Mouse (Mus musculus) forebrain, embryonic 12.5 days (tissue): ENCODE results near the gene Trhde. TPM values are rescaled to one million over a fixed set of nuclear protein-coding genes. Genes with fewer than 3 reads are reported as not detected.

ENCODE experiments used
- ATAC-seq: fragments of 200-750 bp; cut with Nextera tagmentation; 2 replicates; pipeline ENCODE4 v1.8.0; 2017; ENCODE audit warnings: moderate TSS enrichment; ENCODE audit not compliant: low FRiP score
- H3K27ac ChIP-seq: fragments of 300-500 bp; sonication (generic); 2 replicates; pipeline ENCODE4 v1.5.1; 2016; ENCODE audit warnings: mild to moderate bottlenecking
- H3K27me3 ChIP-seq: fragments of 300-500 bp; sonication (generic); 2 replicates; pipeline ENCODE4 v1.6.1; 2016; ENCODE audit warnings: mild to moderate bottlenecking
- H3K36me3 ChIP-seq: fragments of 300-500 bp; sonication (generic); replicated peaks from 2 replicates; pipeline ENCODE4 v1.6.1; 2016; ENCODE audit warnings: mild to moderate bottlenecking
- H3K4me1 ChIP-seq: fragments of 300-500 bp; sonication (generic); 2 replicates; pipeline ENCODE4 v1.6.1; 2016
- H3K4me2 ChIP-seq: fragments of 300-500 bp; sonication (generic); 2 replicates; pipeline ENCODE4 v1.6.1; 2016; ENCODE audit warnings: mild to moderate bottlenecking, moderate library complexity
- H3K4me3 ChIP-seq: fragments of 300-500 bp; sonication (generic); replicated peaks from 2 replicates; pipeline ENCODE4 v1.5.1; 2016; ENCODE audit warnings: mild to moderate bottlenecking
- H3K9ac ChIP-seq: fragments of 300-500 bp; sonication (generic); 2 replicates; pipeline ENCODE4 v1.6.1; 2016; ENCODE audit warnings: mild to moderate bottlenecking
- H3K9me3 ChIP-seq: fragments of 300-500 bp; sonication (generic); 2 replicates; pipeline ENCODE4 v1.6.1; 2016
- WGBS: fragments of 180-500 bp; shearing (Covaris S2); methylation state at CpG from one replicate; pipeline ENCODE4 v1.1.7; 2016; 5-methylcytosine and 5-hydroxymethylcytosine counted together
- polyA plus RNA-seq: library from polyadenylated mRNA; unstranded; fragments of >200 nt; fragmentation: Nextera tagmentation; extraction: Ambion mirVana; gene quantifications from 2 replicates; pipeline ENCODE4 v1.2.1, GENCODE M21; 2016

Gene Trhde
- polyA plus RNA-seq, 1 experiment from 2014 or later: 0.96 TPM

DNA sequence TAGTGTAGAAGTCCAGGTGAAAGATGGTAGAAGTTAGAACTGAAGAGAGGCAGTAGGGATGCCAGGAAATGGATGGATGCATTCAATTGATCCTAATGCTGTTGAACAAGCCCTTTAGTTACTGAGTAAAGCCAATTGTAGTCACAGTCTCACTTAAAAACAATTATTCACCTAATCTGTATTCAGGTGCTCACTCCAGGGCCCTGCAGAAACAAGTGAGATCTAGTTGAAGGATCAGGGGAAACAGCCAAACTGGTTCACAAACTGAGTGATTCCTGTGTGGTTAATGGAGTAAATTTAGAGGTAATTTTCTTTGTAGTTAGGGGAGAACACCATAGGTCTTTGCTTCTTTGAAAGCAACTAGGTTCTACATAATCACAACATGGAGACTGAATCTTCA is 100.3 kb downstream of the Trhde start:
- H3K9ac ChIP-seq: no peak overlapping the region
- H3K9me3 ChIP-seq: no peaks in the 10 kb centered on the region
- H3K27me3 ChIP-seq: no peaks in the 10 kb centered on the region
- H3K4me2 ChIP-seq: no peak overlapping the region
- no peaks in the 10 kb centered on the region for H3K36me3 ChIP-seq
- H3K27ac ChIP-seq: no peak overlapping the region
- ATAC-seq: no peak
- no peak overlapping the region for H3K4me3 ChIP-seq
- H3K4me1 ChIP-seq: no peaks in the 10 kb centered on the region

DNA sequence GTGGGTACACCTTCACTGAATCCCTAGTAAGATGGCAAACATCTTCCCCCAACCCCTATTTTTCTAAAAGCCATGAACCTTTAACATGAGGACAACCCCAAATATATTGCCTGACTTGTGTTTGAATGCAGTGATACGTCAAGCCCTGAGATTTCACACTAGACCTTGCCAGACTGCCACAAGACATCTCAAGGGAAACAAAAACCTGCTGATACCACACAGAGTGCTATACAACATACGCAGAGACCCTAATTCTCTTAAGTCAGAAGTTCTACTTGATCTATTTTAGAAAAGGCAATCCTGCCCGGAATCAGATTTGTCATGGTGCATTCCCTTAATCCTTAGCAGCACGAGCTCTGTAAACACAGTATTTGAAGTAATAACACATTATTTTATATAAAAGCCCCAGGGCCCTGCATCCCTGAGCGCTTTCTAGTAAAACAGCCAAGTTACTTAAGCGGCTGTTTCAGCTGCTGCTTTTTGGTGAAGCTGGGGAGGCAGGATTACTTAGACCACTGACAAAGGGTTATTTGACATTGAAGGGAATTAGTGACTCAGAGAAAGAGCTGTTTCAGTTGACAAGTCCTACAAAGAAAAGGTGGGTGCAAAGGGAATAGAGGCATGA is 130.2 kb downstream of the Trhde start:
- Histone ChIP-seq H3K4me2 (no peak overlapping the region), H3K27ac (no peak overlapping the region), H3K9ac (no peak overlapping the region), H3K4me1 (peaks cover 6% of the 10 kb centered on the region), H3K4me3 (no peak overlapping the region), H3K36me3 (no peaks in the 10 kb centered on the region), H3K27me3 (no peaks in the 10 kb centered on the region), H3K9me3 (no peaks in the 10 kb centered on the region)
- no peak for ATAC-seq
- 14% methylated on average over 6 of the region's 6 CpGs for WGBS

- no peak for ATAC-seq
- H3K9me3 ChIP-seq: no peaks in the 10 kb centered on the region
- no peaks in the 10 kb centered on the region for H3K36me3 ChIP-seq
- no peak overlapping the region for H3K27ac ChIP-seq
- no peaks in the 10 kb centered on the region for H3K4me1 ChIP-seq
- H3K9ac ChIP-seq: no peak overlapping the region
- no peaks in the 10 kb centered on the region for H3K27me3 ChIP-seq
- H3K4me3 ChIP-seq: no peak overlapping the region
- WGBS: 85% methylated on average over 3 of the region's 3 CpGs
- H3K4me2 ChIP-seq: no peak overlapping the region
Observed at GRCm38 (mm10) chr10:114593046-114593445, 209.1 kb downstream of the Trhde start.

DNA sequence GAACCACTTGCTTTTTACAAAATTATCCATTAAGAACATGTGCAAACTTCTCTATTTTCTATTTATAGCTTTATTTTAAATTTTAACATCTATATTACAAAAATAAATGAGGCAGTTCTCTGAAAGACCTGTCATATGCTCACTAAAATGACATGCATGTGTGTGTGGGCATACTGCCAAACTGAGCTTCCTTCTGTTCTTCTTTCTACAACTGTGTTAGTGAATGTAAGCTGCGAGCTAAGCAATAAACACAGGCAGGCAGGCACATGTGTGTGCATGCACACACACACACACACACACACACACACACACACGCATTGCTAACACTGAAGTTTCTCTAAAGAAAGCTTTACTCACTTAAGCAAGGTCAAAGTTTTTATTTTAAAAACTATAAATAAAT is 223.2 kb downstream of the Trhde start:
- Histone ChIP-seq H3K4me3 (no peak overlapping the region), H3K9ac (no peak overlapping the region), H3K27ac (no peak overlapping the region), H3K36me3 (no peaks in the 10 kb centered on the region), H3K4me1 (no peaks in the 10 kb centered on the region), H3K4me2 (no peak overlapping the region), H3K27me3 (no peaks in the 10 kb centered on the region), H3K9me3 (no peaks in the 10 kb centered on the region)
- WGBS: 87% methylated on average over 2 of the region's 2 CpGs
- no peak for ATAC-seq

DNA sequence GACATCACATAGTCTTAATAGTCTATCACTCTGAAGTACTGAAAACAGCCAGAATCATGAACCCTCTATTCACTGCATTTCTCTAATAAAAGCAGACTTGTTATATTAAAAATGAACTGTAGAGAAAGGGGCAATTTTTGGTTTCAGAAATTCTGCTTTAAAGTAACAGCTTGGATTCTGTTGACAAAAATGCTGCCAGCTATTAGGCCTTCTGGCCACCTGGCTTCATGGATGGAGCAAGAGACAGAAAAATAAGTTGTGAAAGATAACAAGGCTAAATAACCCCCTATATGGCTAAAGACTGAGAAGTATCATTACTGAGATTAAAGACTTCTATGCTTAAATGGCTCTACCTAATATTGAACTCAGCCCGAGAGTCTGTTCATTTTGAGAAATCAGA is 234.2 kb downstream of the Trhde start:
- Histone ChIP-seq H3K4me3 (no peak overlapping the region), H3K27me3 (no peaks in the 10 kb centered on the region), H3K27ac (no peak overlapping the region), H3K9me3 (no peaks in the 10 kb centered on the region), H3K4me1 (no peaks in the 10 kb centered on the region), H3K9ac (no peak overlapping the region), H3K4me2 (no peak overlapping the region), H3K36me3 (no peaks in the 10 kb centered on the region)
- 97% methylated on average over 1 of the region's 1 CpGs for WGBS
- no peak for ATAC-seq

GRCm38 (mm10) chr10:114509186-114509585 is 292.9 kb downstream of the Trhde start:
- Histone ChIP-seq H3K27me3 (no peaks in the 10 kb centered on the region), H3K4me1 (no peaks in the 10 kb centered on the region), H3K9ac (no peak overlapping the region), H3K36me3 (no peaks in the 10 kb centered on the region), H3K27ac (no peak overlapping the region), H3K4me2 (no peak overlapping the region), H3K4me3 (no peak overlapping the region), H3K9me3 (no peaks in the 10 kb centered on the region)
- no peak for ATAC-seq
- WGBS: 89% methylated on average over 1 of the region's 1 CpGs

- 83% methylated on average over 4 of the region's 4 CpGs for WGBS
- Histone ChIP-seq H3K4me2 (no peak overlapping the region), H3K4me3 (no peak overlapping the region), H3K4me1 (no peaks in the 10 kb centered on the region), H3K27me3 (no peaks in the 10 kb centered on the region), H3K9ac (no peak overlapping the region), H3K9me3 (no peaks in the 10 kb centered on the region), H3K27ac (no peak overlapping the region), H3K36me3 (no peaks in the 10 kb centered on the region)
- no peak for ATAC-seq
Observed at GRCm38 (mm10) chr10:114488806-114489205, 313.3 kb downstream of the Trhde start.

- Histone ChIP-seq H3K27me3 (no peaks in the 10 kb centered on the region), H3K4me1 (no peaks in the 10 kb centered on the region), H3K9ac (no peak overlapping the region), H3K9me3 (no peaks in the 10 kb centered on the region), H3K27ac (no peak overlapping the region), H3K4me2 (no peak overlapping the region), H3K4me3 (no peak overlapping the region), H3K36me3 (no peaks in the 10 kb centered on the region)
- ATAC-seq: no peak
- WGBS: 71% methylated on average over 3 of the region's 3 CpGs
Observed at GRCm38 (mm10) chr10:114455591-114455990, 346.5 kb downstream of the Trhde start.

- H3K9ac ChIP-seq: no peak overlapping the region
- 63% methylated on average over 6 of the region's 6 CpGs for WGBS
- ATAC-seq: no peak; the same call in 1 of the 2 replicates
- no peak overlapping the region for H3K4me2 ChIP-seq
- no peak overlapping the region for H3K27ac ChIP-seq
- H3K36me3 ChIP-seq: no peaks in the 10 kb centered on the region
- H3K9me3 ChIP-seq: no peaks in the 10 kb centered on the region
- H3K4me3 ChIP-seq: no peak overlapping the region
- no peaks in the 10 kb centered on the region for H3K27me3 ChIP-seq
- H3K4me1 ChIP-seq: no peaks in the 10 kb centered on the region
Observed at GRCm38 (mm10) chr10:114448116-114448515, 354.0 kb downstream of the Trhde start.

DNA sequence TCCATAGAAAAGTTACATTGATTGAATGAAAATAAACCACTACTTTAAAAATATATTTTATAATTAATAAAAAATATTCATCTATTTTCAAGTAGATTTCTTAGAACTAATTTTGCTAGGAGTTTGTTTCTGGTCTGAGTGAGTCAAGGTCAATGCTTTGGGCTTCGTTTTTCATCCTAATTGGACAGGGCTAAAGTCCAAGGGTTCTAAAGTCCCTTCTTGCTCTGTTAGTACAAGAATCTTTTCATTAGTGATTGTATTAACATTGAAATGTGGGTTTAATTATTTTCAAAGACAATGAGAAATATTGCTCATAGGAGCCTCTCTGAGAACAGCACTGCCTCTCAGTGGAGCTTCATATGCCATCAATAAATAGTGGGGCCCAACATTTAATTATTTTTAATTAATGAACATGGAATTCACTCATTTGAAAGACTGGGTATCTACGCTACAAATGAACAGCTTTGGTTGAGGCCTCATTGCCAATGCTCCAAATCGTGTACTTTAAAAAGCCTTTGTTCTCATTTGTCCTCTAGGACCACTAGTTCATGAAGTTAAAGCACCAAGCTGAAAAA is 383.1 kb downstream of the Trhde start:
- no peaks in the 10 kb centered on the region for H3K4me1 ChIP-seq
- no peak overlapping the region for H3K4me3 ChIP-seq
- no peaks in the 10 kb centered on the region for H3K9me3 ChIP-seq
- H3K36me3 ChIP-seq: no peaks in the 10 kb centered on the region
- no peak for ATAC-seq
- no peak overlapping the region for H3K9ac ChIP-seq
- H3K27me3 ChIP-seq: no peaks in the 10 kb centered on the region
- no peak overlapping the region for H3K27ac ChIP-seq
- 48% methylated on average over 3 of the region's 3 CpGs for WGBS
- H3K4me2 ChIP-seq: no peak overlapping the region

GRCm38 (mm10) chr10:114415717-114416116 is 386.4 kb downstream of the Trhde start:
- no peak for ATAC-seq
- H3K9ac ChIP-seq: no peak overlapping the region
- no peaks in the 10 kb centered on the region for H3K36me3 ChIP-seq
- H3K27ac ChIP-seq: no peak overlapping the region
- H3K4me2 ChIP-seq: no peak overlapping the region
- no peaks in the 10 kb centered on the region for H3K4me1 ChIP-seq
- no peaks in the 10 kb centered on the region for H3K27me3 ChIP-seq
- no peaks in the 10 kb centered on the region for H3K9me3 ChIP-seq
- WGBS: 90% methylated on average over 2 of the region's 2 CpGs
- H3K4me3 ChIP-seq: no peak overlapping the region

DNA sequence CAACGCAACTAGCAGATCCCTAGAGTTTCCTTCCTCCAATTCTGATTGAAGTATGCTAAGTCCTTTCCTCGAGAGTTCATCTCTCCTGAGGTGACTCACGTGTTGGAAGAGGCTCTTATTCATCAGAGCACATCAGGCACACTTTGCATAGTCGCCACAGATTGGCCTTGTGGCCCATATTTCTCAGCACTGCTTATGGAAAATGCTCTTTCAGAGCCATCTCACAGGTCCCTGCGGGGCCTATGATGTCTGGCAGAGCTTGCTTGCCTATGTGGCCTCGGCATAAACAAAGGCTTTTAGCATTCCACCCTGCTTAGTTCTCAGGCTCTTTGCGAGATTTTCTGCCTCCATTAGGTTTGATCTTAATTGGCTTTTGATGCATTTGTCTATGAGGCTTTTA is 396.8 kb downstream of the Trhde start:
- no peak; the same call in 1 of the 2 replicates for ATAC-seq

DNA sequence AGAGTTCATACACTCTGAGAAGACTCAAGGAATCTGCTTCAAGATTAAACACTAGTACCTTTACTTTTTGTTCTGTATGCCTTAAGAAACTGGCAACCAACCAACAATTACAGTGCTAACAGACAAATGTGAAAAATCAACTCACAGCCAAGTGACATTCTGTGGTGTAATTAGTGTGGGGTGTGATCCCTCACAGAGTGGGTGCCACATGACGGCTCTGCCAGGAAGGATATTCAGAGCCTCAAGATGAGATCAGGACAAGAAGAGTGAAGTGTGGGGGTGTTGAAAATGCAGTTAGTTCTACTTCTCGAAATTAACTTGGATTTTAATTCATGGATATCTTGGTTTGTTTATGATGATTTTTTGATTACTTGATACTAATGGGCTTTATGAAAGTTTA is 398.3 kb downstream of the Trhde start:
- Histone ChIP-seq H3K4me2 (no peak overlapping the region), H3K27ac (no peak overlapping the region), H3K9ac (no peak overlapping the region), H3K36me3 (no peaks in the 10 kb centered on the region), H3K4me1 (no peaks in the 10 kb centered on the region), H3K4me3 (no peak overlapping the region), H3K27me3 (no peaks in the 10 kb centered on the region), H3K9me3 (no peaks in the 10 kb centered on the region)
- no peak for ATAC-seq
- 83% methylated on average over 2 of the region's 2 CpGs for WGBS

More for the DNA sequence above, 396.8 kb downstream of the Trhde start:
- H3K27ac ChIP-seq: no peak overlapping the region
- H3K4me1 ChIP-seq: no peaks in the 10 kb centered on the region
- H3K4me2 ChIP-seq: no peak overlapping the region
- WGBS: 35% methylated on average over 7 of the region's 7 CpGs
- H3K9ac ChIP-seq: no peak overlapping the region
- H3K36me3 ChIP-seq: no peaks in the 10 kb centered on the region
- H3K9me3 ChIP-seq: no peaks in the 10 kb centered on the region
- H3K4me3 ChIP-seq: no peak overlapping the region
- no peaks in the 10 kb centered on the region for H3K27me3 ChIP-seq
